Mouse (Mus musculus) small intestine, adult 2 months (tissue): Measurements from ENCODE around the gene Tspan11.

ENCODE experiments used
- CTCF ChIP-seq: fragments of 200-500 bp; IDR thresholded peaks from 2 replicates; pipeline ENCODE4 v1.5.1; 2012; ENCODE audit warnings: low read depth, mild to moderate bottlenecking, control low read depth, inconsistent platforms, low read length, moderate library complexity, mixed read lengths; ENCODE audit not compliant: insufficient replicate concordance, insufficient read length; ENCODE audit errors: extremely low read depth
- POLR2A ChIP-seq: fragments of 200-500 bp; IDR thresholded peaks from 2 replicates; pipeline ENCODE4 v1.6.1; 2012; ENCODE audit warnings: low read depth, mild to moderate bottlenecking, control low read depth, inconsistent platforms, low read length, moderate library complexity

- TF ChIP-seq CTCF (no peak), POLR2A (no peak)
Measured at GRCm38 (mm10) chr6:127919491-127919890, 32.1 kb downstream of the Tspan11 start.
